Mouse (Mus musculus) myocyte (in vitro differentiated cells): ENCODE results near the gene Odaph. TPM values are rescaled to one million over a fixed set of nuclear protein-coding genes. Genes with fewer than 3 reads are reported as not detected.
"Not testable (repeated sequence)": the region's sequence is repeated elsewhere in the genome, so short reads cannot be mapped to it uniquely, and the experiment has no call there.

Experiments used
- H3K27me3 ChIP-seq: one replicate; pipeline ENCODE4 v1.6.1; 2011; ENCODE audit not compliant: control insufficient read depth, insufficient read depth, insufficient read length
- H3K36me3 ChIP-seq: one replicate; pipeline ENCODE4 v1.6.1; 2011; ENCODE audit not compliant: control insufficient read depth, insufficient read depth
- H3K4me2 ChIP-seq: one replicate; pipeline ENCODE4 v1.6.1; 2011; ENCODE audit warnings: low read depth, control low read depth
- H3K4me3 ChIP-seq: one replicate; pipeline ENCODE4 v1.5.1; 2011; ENCODE audit warnings: mild to moderate bottlenecking, control low read depth, moderate library complexity
- H3K79me2 ChIP-seq: one replicate; pipeline ENCODE4 v1.6.1; 2011; ENCODE audit not compliant: control insufficient read depth, insufficient read depth
- H3ac ChIP-seq: one replicate; pipeline ENCODE4 v1.6.1; 2011; ENCODE audit not compliant: control insufficient read depth, insufficient read length
- CEBPB ChIP-seq: IDR thresholded peaks from 2 replicates; pipeline ENCODE4 v1.6.1; 2011; ENCODE audit warnings: mild to moderate bottlenecking, moderate library complexity; ENCODE audit not compliant: poor library complexity, insufficient read depth, severe bottlenecking
- E2F4 ChIP-seq: IDR thresholded peaks from one replicate; pipeline ENCODE4 v1.6.1; 2011; ENCODE audit warnings: mild to moderate bottlenecking, control low read depth, moderate library complexity; ENCODE audit not compliant: insufficient read depth
- MAX ChIP-seq: IDR thresholded peaks from one replicate; pipeline ENCODE4 v1.6.1; 2011; ENCODE audit warnings: low read depth, mild to moderate bottlenecking, control low read depth
- MYOD1 ChIP-seq, 3 experiments: IDR thresholded peaks; one replicate each; pipeline ENCODE4 v1.6.1; 2011; ENCODE audit warnings: control low read depth in 2 of 3, low read depth in 2 of 3, mild to moderate bottlenecking in 2 of 3, moderate library complexity in 1 of 3; ENCODE audit not compliant: insufficient read length in 2 of 3, control insufficient read depth in 1 of 3
- MYOG ChIP-seq, 3 experiments: IDR thresholded peaks; one replicate each; pipeline ENCODE4 v1.6.1; 2011; ENCODE audit warnings: control low read depth in 2 of 3, low read depth in 2 of 3, mild to moderate bottlenecking in 2 of 3; ENCODE audit not compliant: insufficient read length in 2 of 3, control insufficient read depth in 1 of 3, insufficient read depth in 1 of 3
- POLR2A ChIP-seq: IDR thresholded peaks from one replicate; pipeline ENCODE4 v1.6.1; 2011; ENCODE audit warnings: low read depth, mild to moderate bottlenecking, control low read depth, moderate library complexity; ENCODE audit not compliant: insufficient read length
- POLR2AphosphoS2 ChIP-seq: IDR thresholded peaks from one replicate; pipeline ENCODE4 v1.6.1; 2011; ENCODE audit warnings: low read depth, control low read depth; ENCODE audit not compliant: insufficient read length
- REST ChIP-seq: IDR thresholded peaks from one replicate; pipeline ENCODE4 v1.6.1; 2011; ENCODE audit warnings: mild to moderate bottlenecking, control low read depth, moderate library complexity; ENCODE audit not compliant: insufficient read depth, insufficient read length
- SRF ChIP-seq: IDR thresholded peaks from one replicate; pipeline ENCODE4 v1.6.1; 2011; ENCODE audit warnings: low read depth; ENCODE audit not compliant: control insufficient read depth, insufficient read length
- TCF12 ChIP-seq: IDR thresholded peaks from one replicate; pipeline ENCODE4 v1.6.1; 2011; ENCODE audit warnings: mild to moderate bottlenecking, control low read depth; ENCODE audit not compliant: poor library complexity, insufficient read depth, severe bottlenecking
- TCF3 ChIP-seq: IDR thresholded peaks from one replicate; pipeline ENCODE4 v1.6.1; 2011; ENCODE audit warnings: low read depth, control low read depth; ENCODE audit not compliant: insufficient read length
- USF1 ChIP-seq: IDR thresholded peaks from one replicate; pipeline ENCODE4 v1.6.1; 2011; ENCODE audit warnings: low read depth, mild to moderate bottlenecking, control low read depth, moderate library complexity
- polyA plus RNA-seq: library from polyadenylated mRNA; unstranded; fragments of >200 nt; fragmentation: generic; extraction: Trizol; gene quantifications from one replicate; pipeline ENCODE4 v1.2.1, GENCODE M21; 2012; ENCODE audit warnings: missing spikeins

The Odaph gene
- polyA plus RNA-seq: not detected

DNA sequence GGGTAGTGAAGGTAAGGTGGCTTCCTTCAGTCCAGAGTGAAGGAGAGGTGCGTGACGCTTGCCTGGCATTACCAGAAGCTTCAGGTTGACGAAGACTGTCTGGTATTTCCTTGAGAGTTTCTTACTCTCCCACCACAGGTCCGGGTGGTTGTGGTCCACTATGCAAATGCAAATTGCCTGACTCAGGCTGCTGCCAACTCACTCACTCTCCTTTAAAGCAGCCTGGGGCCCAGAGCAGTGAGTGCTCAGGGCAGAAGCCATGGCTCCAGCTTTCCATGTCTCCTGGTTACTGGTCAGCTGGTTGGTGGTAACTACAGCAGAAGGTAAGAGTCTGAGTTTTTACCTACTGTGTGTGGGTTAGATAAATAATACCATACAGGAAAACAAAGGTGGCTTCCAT lies at the start of gene Odaph:
TSS of gene Odaph (plus strand) at position 240 of the 400 bp plus-strand sequence.
- Histone ChIP-seq H3K4me3 (no peak within 1 kb of the TSS), H3K36me3 (no peaks in the 10 kb centered on the region), H3K4me2 (no peak within 1 kb of the TSS), H3K79me2 (no peaks in the 10 kb centered on the region), H3ac (no peak within 1 kb of the TSS), H3K27me3 (no peaks in the 10 kb centered on the region)
- TF ChIP-seq USF1 (no peak), MYOG (IDR thresholded peaks at IDR 0.05; ENCODE audit: control insufficient read depth in 1 of 3, insufficient read depth in 1 of 3, insufficient read length in 2 of 3, low read depth in 2 of 3) (no peak), TCF3 (no peak), E2F4 (no peak), MAX (no peak), MYOD1 (IDR thresholded peaks at IDR 0.05; ENCODE audit: control insufficient read depth in 1 of 3, insufficient read length in 2 of 3, low read depth in 2 of 3) (no peak), REST (no peak), POLR2A (no peak), POLR2AphosphoS2 (no peak)

DNA sequence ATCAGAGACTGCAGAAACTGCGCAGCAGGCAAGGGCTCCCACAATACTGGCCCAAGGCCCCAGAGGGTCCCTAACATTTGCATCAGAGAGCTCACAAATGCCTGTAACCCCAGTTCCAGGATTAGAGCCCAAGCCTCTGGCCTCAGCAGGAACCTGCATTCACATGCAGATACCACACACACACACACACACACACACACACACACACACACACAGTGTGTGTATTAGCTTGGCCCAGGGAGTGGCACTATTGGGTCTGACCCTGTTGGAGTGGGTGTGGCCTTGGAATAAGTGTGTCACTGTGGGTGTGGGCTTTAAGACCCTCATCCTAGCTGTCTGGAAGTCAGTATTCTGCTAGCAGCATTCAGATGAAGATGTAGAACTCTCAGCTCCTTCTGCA lies 41.7 kb upstream of the Odaph start:
- not testable (repeated sequence) for H3K79me2 ChIP-seq, H3K4me2 ChIP-seq, H3K27me3 ChIP-seq, H3K4me3 ChIP-seq, H3ac ChIP-seq
- peaks cover 41% of the 10 kb centered on the region for H3K36me3 ChIP-seq

DNA sequence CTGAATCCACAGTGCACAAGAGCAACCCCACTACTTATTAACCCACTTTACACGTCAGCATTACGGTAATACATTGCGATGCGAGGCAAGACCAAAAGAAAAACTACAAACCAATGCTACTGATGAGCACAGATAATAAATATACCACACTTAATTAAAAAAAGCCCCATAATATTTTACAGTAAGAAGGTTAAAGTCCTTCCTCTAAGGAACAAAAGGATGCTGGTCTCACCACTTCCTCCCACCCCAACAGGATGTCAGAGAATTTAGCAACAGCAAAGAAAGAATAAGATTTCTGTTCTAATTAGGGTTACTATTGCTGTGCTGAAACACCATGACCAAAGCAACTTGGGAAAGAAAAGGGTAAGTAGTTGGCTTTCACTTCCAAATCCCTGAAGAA lies 40.3 kb upstream of the Odaph start:
- no peak overlapping the region for H3ac ChIP-seq

DNA sequence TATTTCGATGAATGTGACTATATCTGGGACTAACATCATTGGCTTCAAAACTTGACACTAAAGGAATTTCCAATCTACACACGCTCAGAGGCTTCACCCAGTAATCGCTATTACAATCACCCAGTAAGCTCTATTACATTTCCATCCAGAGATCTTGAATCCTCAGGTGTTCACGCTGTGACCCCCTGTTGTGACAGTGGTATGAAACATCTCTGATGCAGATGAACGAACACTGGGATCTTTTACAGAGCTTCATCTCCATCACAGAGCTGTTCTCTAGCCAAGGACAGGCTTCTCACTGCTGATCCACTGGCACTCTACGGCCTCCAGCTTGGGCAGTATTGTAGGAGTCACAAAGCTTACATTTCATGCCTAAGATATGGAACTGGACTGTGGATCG lies 37.8 kb upstream of the Odaph start:
- H3K4me2 ChIP-seq: no peak overlapping the region
- no peak overlapping the region for H3K4me3 ChIP-seq
- no peaks in the 10 kb centered on the region for H3K27me3 ChIP-seq
- H3K79me2 ChIP-seq: no peaks in the 10 kb centered on the region
- H3ac ChIP-seq: no peak overlapping the region
- TF ChIP-seq POLR2A (no peak), TCF12 (no peak), SRF (no peak), CEBPB (no peak), MYOD1 (IDR thresholded peaks at IDR 0.05; ENCODE audit: control insufficient read depth in 1 of 3, insufficient read length in 2 of 3, low read depth in 2 of 3) (no peak), MAX (no peak), E2F4 (no peak), USF1 (no peak), TCF3 (no peak)
- H3K36me3 ChIP-seq: peaks cover 62% of the 10 kb centered on the region

More for the DNA sequence above, 40.3 kb upstream of the Odaph start:
- TF ChIP-seq MYOD1 (IDR thresholded peaks at IDR 0.05; ENCODE audit: control insufficient read depth in 1 of 3, insufficient read length in 2 of 3, low read depth in 2 of 3): no peak
- no peak for TF ChIP-seq USF1
- TF ChIP-seq REST: no peak
- no peak for TF ChIP-seq E2F4
- TF ChIP-seq POLR2A: no peak
- TF ChIP-seq MYOG (IDR thresholded peaks at IDR 0.05; ENCODE audit: control insufficient read depth in 1 of 3, insufficient read depth in 1 of 3, insufficient read length in 2 of 3, low read depth in 2 of 3): no peak
- TF ChIP-seq MAX: no peak
- TF ChIP-seq CEBPB: no peak
- no peak for TF ChIP-seq TCF12
- Histone ChIP-seq H3K4me2 (no peak overlapping the region), H3K4me3 (no peak overlapping the region), H3K79me2 (no peaks in the 10 kb centered on the region), H3K36me3 (peaks cover 52% of the 10 kb centered on the region), H3K27me3 (no peaks in the 10 kb centered on the region)

DNA sequence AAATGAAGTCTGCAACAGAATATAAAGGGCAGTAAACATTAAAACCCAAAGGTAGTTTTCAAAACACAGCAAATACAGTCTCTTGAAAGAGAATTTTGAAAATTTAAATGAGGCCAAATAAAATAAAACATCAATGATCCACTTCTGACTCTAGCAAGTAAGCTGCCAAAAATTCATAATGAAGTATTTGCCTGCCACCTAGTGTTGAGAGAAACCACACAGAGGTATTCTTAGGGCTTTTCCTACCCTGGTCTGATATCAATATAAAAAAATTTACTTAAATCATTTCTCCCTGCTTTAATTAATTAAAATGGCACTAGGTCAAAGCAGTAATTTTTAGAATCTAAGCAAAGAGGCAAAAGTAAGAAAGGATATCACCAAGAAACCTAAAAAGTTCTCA lies 35.9 kb upstream of the Odaph start:
- Histone ChIP-seq H3K4me2 (no peak overlapping the region), H3K27me3 (no peaks in the 10 kb centered on the region), H3K36me3 (peaks cover 70% of the 10 kb centered on the region), H3ac (no peak overlapping the region), H3K79me2 (no peaks in the 10 kb centered on the region), H3K4me3 (no peak overlapping the region)
- TF ChIP-seq MYOD1 (IDR thresholded peaks at IDR 0.05; ENCODE audit: control insufficient read depth in 1 of 3, insufficient read length in 2 of 3, low read depth in 2 of 3): no peak
- no peak for TF ChIP-seq REST
- TF ChIP-seq SRF: no peak
- TF ChIP-seq TCF12: no peak
- no peak for TF ChIP-seq CEBPB
- TF ChIP-seq MYOG (IDR thresholded peaks at IDR 0.05; ENCODE audit: control insufficient read depth in 1 of 3, insufficient read depth in 1 of 3, insufficient read length in 2 of 3, low read depth in 2 of 3): no peak
- no peak for TF ChIP-seq POLR2A
- TF ChIP-seq USF1: no peak
- TF ChIP-seq TCF3: no peak
- no peak for TF ChIP-seq E2F4
- no peak for TF ChIP-seq MAX
- TF ChIP-seq POLR2AphosphoS2: no peak
